Mouse (Mus musculus): ENCODE results near the gene Alpk3. TPM values are rescaled to one million over a fixed set of nuclear protein-coding genes. Genes with fewer than 3 reads are reported as not detected.

Gene Alpk3
- polyA plus RNA-seq, 1 experiment from 2014 or later, result 0.04 TPM

Other genes starting within 250 kb of the Alpk3 start
- gene Iqgap1, start 231.6 kb upstream of the Alpk3 start, polyA plus RNA-seq (2015; fragmentation: Nextera tagmentation; extraction: Ambion mirVana), result 19.9 and 21.7 TPM in 2 replicates
- 6.1 and 6.6 TPM in 2 replicates for gene Zscan2, start 196.7 kb upstream of the Alpk3 start, polyA plus RNA-seq (2015; fragmentation: Nextera tagmentation; extraction: Ambion mirVana)
- 41.2 and 44.3 TPM in 2 replicates for gene Wdr73, start 156.3 kb upstream of the Alpk3 start, polyA plus RNA-seq (2015; fragmentation: Nextera tagmentation; extraction: Ambion mirVana)
- 6.3 and 6.6 TPM in 2 replicates for gene Nmb, start 152.5 kb upstream of the Alpk3 start, polyA plus RNA-seq (2015; fragmentation: Nextera tagmentation; extraction: Ambion mirVana)
- 162 and 181 TPM in 2 replicates for gene Sec11a, start 109.8 kb upstream of the Alpk3 start, polyA plus RNA-seq (2015; fragmentation: Nextera tagmentation; extraction: Ambion mirVana)
- gene Zfp592, start 63.9 kb upstream of the Alpk3 start, polyA plus RNA-seq (2015; fragmentation: Nextera tagmentation; extraction: Ambion mirVana), result 7.4 and 8.8 TPM in 2 replicates
- gene Slc28a1, start 57.2 kb downstream of the Alpk3 start, polyA plus RNA-seq (2015; fragmentation: Nextera tagmentation; extraction: Ambion mirVana), result not detected in 2 replicates
- gene Pde8a, start 156.0 kb downstream of the Alpk3 start, polyA plus RNA-seq (2015; fragmentation: Nextera tagmentation; extraction: Ambion mirVana), result 1.8 and 2.5 TPM in 2 replicates